10 mouse cellular contexts compared by ENCODE assay signal in the genomic region with DNA sequence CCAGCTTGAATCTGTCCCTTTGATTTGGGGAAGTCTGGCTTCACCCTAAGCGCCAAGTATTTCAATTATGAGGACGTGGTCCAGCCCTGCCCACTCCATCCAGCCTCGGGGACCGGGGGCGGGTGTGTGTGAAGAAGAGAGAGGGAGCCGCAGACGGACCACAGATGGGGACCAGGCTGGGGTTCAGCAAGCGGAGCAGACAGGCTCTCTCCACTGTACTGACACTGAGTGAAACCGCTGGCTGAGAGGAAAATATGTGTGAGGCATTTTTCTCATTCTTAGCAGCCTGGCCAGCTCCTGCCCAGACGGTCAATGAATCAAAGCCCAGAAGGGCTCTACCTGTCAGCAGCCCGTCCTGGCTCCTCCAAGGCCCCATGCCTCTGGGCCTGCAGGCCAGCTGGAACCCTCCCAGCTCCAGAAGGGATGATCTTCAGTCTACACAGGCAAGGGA. TPM values are rescaled to one million over a fixed set of nuclear protein-coding genes. Genes with fewer than 3 reads are reported as not detected.
A peak's percentile ranks its signal among the peaks of the same experiment; 100 is the strongest.
DNase-seq lines count a peak whose midpoint lies in the region; ATAC-seq and TF ChIP-seq lines count a peak whose summit lies in the region.
"Had no signal": no experiment of that assay in that cellular context is flagged by ENCODE, and none has a peak within 500 bp of the region (broad histone marks: within the 10 kb centered on the region; RNA-seq: fewer than 3 reads in every experiment).

No protein-coding gene starts in this region.

- H3K27ac ChIP-seq in heart, embryonic 10.5 days: peak overlapping the region; percentile 52; the same call in 1 of the 2 replicates
- peak overlapping the region; percentile 56; the same call in 1 of the 2 replicates for H3K27ac ChIP-seq in limb, embryonic 14.5 days (replicated peaks; ENCODE audit: low read depth, low read length)
- no peak overlapping the region for H3K27ac ChIP-seq in layer of hippocampus, adult 2 months
- H3K27ac ChIP-seq in midbrain, embryonic 11.5 days (ENCODE audit: low read depth, low read length): no peak overlapping the region
- H3K27ac ChIP-seq in forebrain, embryonic 16.5 days (ENCODE audit: low read length): no peak overlapping the region

- no peak for TF ChIP-seq CTCF in layer of hippocampus, adult 2 months (conservative IDR thresholded peaks at IDR 0.05)

- peak; percentile 58 for DNase-seq in gastrocnemius, postnatal 14 days
- DNase-seq in gastrocnemius, adult 8-10 months (ENCODE audit: low spot score in 2 of 2): no peak
- peak; percentile 58 for DNase-seq in 3134 (ENCODE audit: extremely low read depth, insufficient read length, low spot score)
- no peak for DNase-seq in heart, embryonic 10.5 days (ENCODE audit: low spot score)
- DNase-seq in limb, embryonic 14.5 days (ENCODE audit: low spot score): no peak
- DNase-seq in layer of hippocampus, adult 2 months (ENCODE audit: low spot score in 2 of 2): no peak
- DNase-seq in midbrain, embryonic 11.5 days (ENCODE audit: low spot score, missing footprints): no peak
- DNase-seq: adrenal gland, postnatal 14 days had no signal

- H3K4me1 ChIP-seq in heart, embryonic 10.5 days: peaks cover 25% of the 10 kb centered on the region
- H3K4me1 ChIP-seq in limb, embryonic 14.5 days (ENCODE audit: control insufficient read depth, insufficient read depth, low read length): peaks cover 11% of the 10 kb centered on the region
- H3K4me1 ChIP-seq in midbrain, embryonic 11.5 days (ENCODE audit: control insufficient read depth, insufficient read depth, low read length): no peaks in the 10 kb centered on the region
- H3K4me1 ChIP-seq in forebrain, embryonic 16.5 days (replicated peaks; ENCODE audit: control insufficient read depth, insufficient read depth, low read length): no peaks in the 10 kb centered on the region

- no peak overlapping the region for H3K4me3 ChIP-seq in heart, embryonic 10.5 days
- H3K4me3 ChIP-seq in limb, embryonic 14.5 days (replicated peaks; ENCODE audit: low read length): no peak overlapping the region
- H3K4me3 ChIP-seq in layer of hippocampus, adult 2 months: no peak overlapping the region
- H3K4me3 ChIP-seq in midbrain, embryonic 11.5 days (ENCODE audit: low read depth, low read length): no peak overlapping the region
- H3K4me3 ChIP-seq in forebrain, embryonic 16.5 days (replicated peaks; ENCODE audit: low read length): no peak overlapping the region

- intact Hi-C loops in gastrocnemius, postnatal 14 days (cut with DNase I; ENCODE audit: low total_unique reads): no loop called here

- H3K9ac ChIP-seq in limb, embryonic 14.5 days (ENCODE audit: low read depth, low read length, severe bottlenecking): no peak overlapping the region
- no peak overlapping the region for H3K9ac ChIP-seq in midbrain, embryonic 11.5 days (ENCODE audit: low read length)
- H3K9ac ChIP-seq in forebrain, embryonic 16.5 days (replicated peaks; ENCODE audit: low read depth, low read length): no peak overlapping the region

- no peak overlapping the region for H3K4me2 ChIP-seq in limb, embryonic 14.5 days (replicated peaks; ENCODE audit: low read depth, low read length, severe bottlenecking)
- H3K4me2 ChIP-seq in midbrain, embryonic 11.5 days: no peak overlapping the region
- no peak overlapping the region for H3K4me2 ChIP-seq in forebrain, embryonic 16.5 days (ENCODE audit: low read length)

- peaks cover 34% of the 10 kb centered on the region for H3K27me3 ChIP-seq in heart, embryonic 10.5 days (ENCODE audit: insufficient read depth, poor library complexity, severe bottlenecking)
- no peaks in the 10 kb centered on the region for H3K27me3 ChIP-seq in limb, embryonic 14.5 days (ENCODE audit: control insufficient read depth, insufficient read depth, low read length)
- H3K27me3 ChIP-seq in midbrain, embryonic 11.5 days (ENCODE audit: control insufficient read depth, insufficient read depth, low read length): no peaks in the 10 kb centered on the region; the same call in 1 of the 2 replicates
- no peaks in the 10 kb centered on the region for H3K27me3 ChIP-seq in forebrain, embryonic 16.5 days (replicated peaks; ENCODE audit: control insufficient read depth, insufficient read depth, low read length)

- 45% methylated on average over 11 of the region's 11 CpGs for WGBS in heart, embryonic 10.5 days
- WGBS in limb, embryonic 14.5 days: 35% methylated on average over 11 of the region's 11 CpGs
- WGBS in midbrain, embryonic 11.5 days: 76% methylated on average over 11 of the region's 11 CpGs
- 65% methylated on average over 11 of the region's 11 CpGs for WGBS in forebrain, embryonic 16.5 days

- TF ChIP-seq POLR2A in limb, embryonic 14.5 days (IDR thresholded peaks at IDR 0.05; ENCODE audit: borderline replicate concordance, extremely low read depth, insufficient read depth, insufficient read length): no peak

- 0 out of 2 replicates have a peak, but pooled peaks have one; percentile 30 for ATAC-seq in limb, embryonic 14.5 days (ENCODE audit: low FRiP score, low read depth)
- ATAC-seq in midbrain, embryonic 11.5 days (ENCODE audit: low FRiP score): no peak
- ATAC-seq in forebrain, embryonic 16.5 days: no peak

- no peaks in the 10 kb centered on the region for H3K9me3 ChIP-seq in heart, embryonic 10.5 days
- no peaks in the 10 kb centered on the region for H3K9me3 ChIP-seq in limb, embryonic 14.5 days (ENCODE audit: control insufficient read depth, low read length)
- H3K9me3 ChIP-seq in midbrain, embryonic 11.5 days (ENCODE audit: control insufficient read depth, low read length): no peaks in the 10 kb centered on the region
- H3K9me3 ChIP-seq in forebrain, embryonic 16.5 days (ENCODE audit: control insufficient read depth, low read length): no peaks in the 10 kb centered on the region

- H3K36me3 ChIP-seq in heart, embryonic 10.5 days: no peaks in the 10 kb centered on the region
- no peaks in the 10 kb centered on the region for H3K36me3 ChIP-seq in limb, embryonic 14.5 days (ENCODE audit: control insufficient read depth, insufficient read depth, low read length)
- no peaks in the 10 kb centered on the region for H3K36me3 ChIP-seq in midbrain, embryonic 11.5 days (ENCODE audit: control insufficient read depth, insufficient read depth, low read length)
- no peaks in the 10 kb centered on the region for H3K36me3 ChIP-seq in forebrain, embryonic 16.5 days (ENCODE audit: control insufficient read depth, insufficient read depth)

RNA-seq across cellular contexts. Expression of a gene that starts 19.1 kb away (rescaled TPM):
- under 1 TPM; 0.24 to 0.45 TPM for total RNA-seq in gastrocnemius, postnatal 14 days (2021)
- under 1 TPM in 2 of 4 experiments, not detected in 2; 0.19 to 0.22 TPM for total RNA-seq in gastrocnemius, adult 8-10 months (2022)
- 0.11 and 0.21 TPM in 2 replicates for polyA plus RNA-seq in heart, embryonic 10.5 days (2016; fragmentation: Nextera tagmentation; extraction: Ambion mirVana)
- polyA plus RNA-seq in limb, embryonic 14.5 days (2012; rRNA removed): 0.89 and 1.4 TPM in 2 replicates
- polyA plus RNA-seq in limb, embryonic 14.5 days (2014; fragmentation: Nextera tagmentation; extraction: Ambion mirVana): 0.26 and 0.50 TPM in 2 replicates
- total RNA-seq in layer of hippocampus, adult 2 months (2021): 1 to 10 TPM in 1 of 2 experiments, under 1 TPM in 1; 0.92 to 1.7 TPM
- not detected in 2 replicates for polyA plus RNA-seq in midbrain, embryonic 11.5 days (2014; fragmentation: Nextera tagmentation; extraction: Ambion mirVana)
- 0.05 TPM in 1 of 2 replicates, not detected in the other for polyA plus RNA-seq in forebrain, embryonic 16.5 days (2015; fragmentation: Nextera tagmentation; extraction: Ambion mirVana)

RNA-seq across cellular contexts. Expression of a gene that starts 40.2 kb away (rescaled TPM):
- total RNA-seq in gastrocnemius, postnatal 14 days (2021): not detected
- total RNA-seq in gastrocnemius, adult 8-10 months (2022): not detected
- 0.05 and 0.06 TPM in 2 replicates for polyA plus RNA-seq in heart, embryonic 10.5 days (2016; fragmentation: Nextera tagmentation; extraction: Ambion mirVana)
- 0.26 and 0.33 TPM in 2 replicates for polyA plus RNA-seq in limb, embryonic 14.5 days (2012; rRNA removed)
- polyA plus RNA-seq in limb, embryonic 14.5 days (2014; fragmentation: Nextera tagmentation; extraction: Ambion mirVana): 0.17 and 0.18 TPM in 2 replicates
- under 1 TPM; 0.15 to 0.20 TPM for total RNA-seq in layer of hippocampus, adult 2 months (2021)
- not detected in 2 replicates for polyA plus RNA-seq in midbrain, embryonic 11.5 days (2014; fragmentation: Nextera tagmentation; extraction: Ambion mirVana)
- 0.10 TPM in 1 of 2 replicates, not detected in the other for polyA plus RNA-seq in forebrain, embryonic 16.5 days (2015; fragmentation: Nextera tagmentation; extraction: Ambion mirVana)
- total RNA-seq: adrenal gland, postnatal 14 days; left cerebral cortex, postnatal 14 days had no signal

RNA-seq across cellular contexts. Expression of a gene that starts 58.4 kb away (rescaled TPM):
- 1 to 10 TPM; 4.3 to 8.9 TPM for total RNA-seq in gastrocnemius, postnatal 14 days (2021)
- 1 to 10 TPM in 3 of 4 experiments, under 1 TPM in 1; 0.56 to 2.9 (median 1.8) TPM for total RNA-seq in gastrocnemius, adult 8-10 months (2022)
- polyA plus RNA-seq in heart, embryonic 10.5 days (2016; fragmentation: Nextera tagmentation; extraction: Ambion mirVana): 1.5 and 1.7 TPM in 2 replicates
- 10.6 and 12.4 TPM in 2 replicates for polyA plus RNA-seq in limb, embryonic 14.5 days (2012; rRNA removed)
- polyA plus RNA-seq in limb, embryonic 14.5 days (2014; fragmentation: Nextera tagmentation; extraction: Ambion mirVana): 10.3 and 13.9 TPM in 2 replicates
- total RNA-seq in layer of hippocampus, adult 2 months (2021): 1 to 10 TPM; 5.3 to 5.8 TPM
- 2.5 and 2.7 TPM in 2 replicates for polyA plus RNA-seq in midbrain, embryonic 11.5 days (2014; fragmentation: Nextera tagmentation; extraction: Ambion mirVana)
- polyA plus RNA-seq in forebrain, embryonic 16.5 days (2015; fragmentation: Nextera tagmentation; extraction: Ambion mirVana): 2.3 TPM in 2 replicates

Comparison
In these comparisons a context has a peak if more than half of its experiments do, and no peak if none do; other contexts are left out.
1. DNase-seq: peak in gastrocnemius, postnatal 14 days (single experiment) and 3134 (single experiment); none in gastrocnemius, adult 8-10 months (0 of 2), heart, embryonic 10.5 days (single experiment), limb, embryonic 14.5 days (single experiment), layer of hippocampus, adult 2 months (0 of 2) and midbrain, embryonic 11.5 days (single experiment).
2. H3K27ac ChIP-seq: peak in heart, embryonic 10.5 days (single experiment) and limb, embryonic 14.5 days (single experiment); none in layer of hippocampus, adult 2 months (single experiment), midbrain, embryonic 11.5 days (single experiment) and forebrain, embryonic 16.5 days (single experiment).